Mouse (Mus musculus) heart, adult 2 months (tissue): Measurements from ENCODE around the gene Ndufs5.

Source experiments
- CTCF ChIP-seq: fragments of 200-600 bp; IDR thresholded peaks from 2 replicates; pipeline ENCODE4 v1.8.1; 2022; ENCODE audit warnings: antibody characterized with exemption, mild to moderate bottlenecking, moderate library complexity
- EP300 ChIP-seq: fragments of 200-500 bp; IDR thresholded peaks from 2 replicates; pipeline ENCODE4 v1.6.1; 2011; ENCODE audit warnings: low read depth, low read length, control low read depth; ENCODE audit not compliant: insufficient read depth
- POLR2A ChIP-seq: fragments of 200-500 bp; IDR thresholded peaks from 2 replicates; pipeline ENCODE4 v1.6.1; 2011; ENCODE audit warnings: mild to moderate bottlenecking, low read depth, low read length, control low read depth; ENCODE audit not compliant: insufficient read depth

- TF ChIP-seq POLR2A (no peak), EP300 (no peak), CTCF (no peak)
These were observed 30.8 kb downstream of the Ndufs5 start for GRCm38 (mm10) chr4:123687025-123687781.
